Mouse (Mus musculus): ENCODE data around the gene Saal1. TPM values are rescaled to one million over a fixed set of nuclear protein-coding genes. Genes with fewer than 3 reads are reported as not detected.
"Not testable (repeated sequence)": the region's sequence is repeated elsewhere in the genome, so short reads cannot be mapped to it uniquely, and the experiment has no call there.

The Saal1 gene
- polyA plus RNA-seq, 1 experiment = 14.4 TPM

GRCm38 (mm10) chr7:46665236-46665635, 45.2 kb downstream of the Saal1 start:
- Histone ChIP-seq H3K4me3 (ENCODE audit: control insufficient read depth, insufficient read depth, low read length) (no peak overlapping the region), H3K27me3 (ENCODE audit: control insufficient read depth, insufficient read depth, low read length) (no peaks in the 10 kb centered on the region; the same call in 1 of the 2 replicates), H3K36me3 (ENCODE audit: control insufficient read depth, insufficient read depth, low read length) (no peaks in the 10 kb centered on the region), H3K27ac (ENCODE audit: control insufficient read depth, insufficient read depth, low read length) (no peak overlapping the region), H3K4me1 (replicated peaks; ENCODE audit: control insufficient read depth, insufficient read depth, low read length) (no peaks in the 10 kb centered on the region)
- TF ChIP-seq POLR2A (IDR thresholded peaks at IDR 0.05; ENCODE audit: control insufficient read depth, extremely low read depth, insufficient read depth, low read length, poor library complexity) = no peak
- TF ChIP-seq CTCF (IDR thresholded peaks at IDR 0.05; ENCODE audit: borderline replicate concordance, control insufficient read depth, extremely low read depth, insufficient read depth, low read length, poor library complexity) = peak; percentile 36; the same call in 1 of the 2 replicates
- peak; percentile 21 for DNase-seq
- 26% methylated on average over 9 of the region's 9 CpGs for WGBS

- no peaks in the 10 kb centered on the region for H3K4me1 ChIP-seq (replicated peaks; ENCODE audit: control insufficient read depth, insufficient read depth, low read length)
- H3K27ac ChIP-seq (ENCODE audit: control insufficient read depth, insufficient read depth, low read length) = no peak overlapping the region
- no peak for DNase-seq
- H3K27me3 ChIP-seq (ENCODE audit: control insufficient read depth, insufficient read depth, low read length) = no peaks in the 10 kb centered on the region
- 74% methylated on average over 18 of the region's 18 CpGs for WGBS
- no peak overlapping the region for H3K4me3 ChIP-seq (ENCODE audit: control insufficient read depth, insufficient read depth, low read length)
- H3K36me3 ChIP-seq (ENCODE audit: control insufficient read depth, insufficient read depth, low read length) = no peaks in the 10 kb centered on the region
- no peak for TF ChIP-seq CTCF (IDR thresholded peaks at IDR 0.05; ENCODE audit: borderline replicate concordance, control insufficient read depth, extremely low read depth, insufficient read depth, low read length, poor library complexity)
- no peak for TF ChIP-seq POLR2A (IDR thresholded peaks at IDR 0.05; ENCODE audit: control insufficient read depth, extremely low read depth, insufficient read depth, low read length, poor library complexity)
These were observed 48.8 kb downstream of the Saal1 start for GRCm38 (mm10) chr7:46661591-46662090.

- no peak for DNase-seq
- Histone ChIP-seq H3K4me3 (ENCODE audit: control insufficient read depth, insufficient read depth, low read length) (no peak overlapping the region), H3K27ac (ENCODE audit: control insufficient read depth, insufficient read depth, low read length) (no peak overlapping the region), H3K36me3 (ENCODE audit: control insufficient read depth, insufficient read depth, low read length) (no peaks in the 10 kb centered on the region), H3K4me1 (replicated peaks; ENCODE audit: control insufficient read depth, insufficient read depth, low read length) (no peaks in the 10 kb centered on the region), H3K27me3 (ENCODE audit: control insufficient read depth, insufficient read depth, low read length) (no peaks in the 10 kb centered on the region)
- no peak for TF ChIP-seq CTCF (IDR thresholded peaks at IDR 0.05; ENCODE audit: borderline replicate concordance, control insufficient read depth, extremely low read depth, insufficient read depth, low read length, poor library complexity)
- TF ChIP-seq POLR2A (IDR thresholded peaks at IDR 0.05; ENCODE audit: control insufficient read depth, extremely low read depth, insufficient read depth, low read length, poor library complexity) = no peak
- 64% methylated on average over 2 of the region's 2 CpGs for WGBS
These were observed 58.2 kb downstream of the Saal1 start for GRCm38 (mm10) chr7:46652279-46652678.

- WGBS = 49% methylated on average over 5 of the region's 5 CpGs
- H3K27me3 ChIP-seq (ENCODE audit: control insufficient read depth, insufficient read depth, low read length) = not testable (repeated sequence)
These were observed 60.2 kb downstream of the Saal1 start for GRCm38 (mm10) chr7:46650231-46650630.

GRCm38 (mm10) chr7:46648431-46649140, 61.9 kb downstream of the Saal1 start:
- H3K4me3 ChIP-seq (ENCODE audit: control insufficient read depth, insufficient read depth, low read length) = no peak overlapping the region
- H3K27ac ChIP-seq (ENCODE audit: control insufficient read depth, insufficient read depth, low read length) = no peak overlapping the region
- no peaks in the 10 kb centered on the region for H3K27me3 ChIP-seq (ENCODE audit: control insufficient read depth, insufficient read depth, low read length)
- no peak for DNase-seq
- H3K36me3 ChIP-seq (ENCODE audit: control insufficient read depth, insufficient read depth, low read length) = no peaks in the 10 kb centered on the region
- no peaks in the 10 kb centered on the region for H3K4me1 ChIP-seq (replicated peaks; ENCODE audit: control insufficient read depth, insufficient read depth, low read length)
- WGBS = 79% methylated on average over 4 of the region's 4 CpGs
- no peak for TF ChIP-seq POLR2A (IDR thresholded peaks at IDR 0.05; ENCODE audit: control insufficient read depth, extremely low read depth, insufficient read depth, low read length, poor library complexity)
- TF ChIP-seq CTCF (IDR thresholded peaks at IDR 0.05; ENCODE audit: borderline replicate concordance, control insufficient read depth, extremely low read depth, insufficient read depth, low read length, poor library complexity) = no peak

More at GRCm38 (mm10) chr7:46650231-46650630, 60.2 kb downstream of the Saal1 start:
- not testable (repeated sequence) for H3K4me1 ChIP-seq (replicated peaks; ENCODE audit: control insufficient read depth, insufficient read depth, low read length); H3K27ac ChIP-seq (ENCODE audit: control insufficient read depth, insufficient read depth, low read length); DNase-seq; H3K4me3 ChIP-seq (ENCODE audit: control insufficient read depth, insufficient read depth, low read length); H3K36me3 ChIP-seq (ENCODE audit: control insufficient read depth, insufficient read depth, low read length)

GRCm38 (mm10) chr7:46643172-46643571, 67.3 kb downstream of the Saal1 start:
- no peak overlapping the region for H3K27ac ChIP-seq (ENCODE audit: control insufficient read depth, insufficient read depth, low read length)
- no peaks in the 10 kb centered on the region for H3K27me3 ChIP-seq (ENCODE audit: control insufficient read depth, insufficient read depth, low read length)
- WGBS = 85% methylated on average over 1 of the region's 1 CpGs
- no peak for TF ChIP-seq POLR2A (IDR thresholded peaks at IDR 0.05; ENCODE audit: control insufficient read depth, extremely low read depth, insufficient read depth, low read length, poor library complexity)
- no peak for TF ChIP-seq CTCF (IDR thresholded peaks at IDR 0.05; ENCODE audit: borderline replicate concordance, control insufficient read depth, extremely low read depth, insufficient read depth, low read length, poor library complexity)
- H3K4me1 ChIP-seq (replicated peaks; ENCODE audit: control insufficient read depth, insufficient read depth, low read length) = peaks cover 10% of the 10 kb centered on the region
- no peak overlapping the region for H3K4me3 ChIP-seq (ENCODE audit: control insufficient read depth, insufficient read depth, low read length)
- H3K36me3 ChIP-seq (ENCODE audit: control insufficient read depth, insufficient read depth, low read length) = no peaks in the 10 kb centered on the region
- DNase-seq = no peak

- DNase-seq = no peak
- 8% methylated on average over 17 of the region's 17 CpGs for WGBS
- H3K27me3 ChIP-seq (ENCODE audit: control insufficient read depth, insufficient read depth, low read length) = no peaks in the 10 kb centered on the region
- no peaks in the 10 kb centered on the region for H3K36me3 ChIP-seq (ENCODE audit: control insufficient read depth, insufficient read depth, low read length)
- peak overlapping the region; percentile 80 for H3K4me3 ChIP-seq (ENCODE audit: control insufficient read depth, insufficient read depth, low read length)
- no peak overlapping the region for H3K27ac ChIP-seq (ENCODE audit: control insufficient read depth, insufficient read depth, low read length)
- peaks cover 10% of the 10 kb centered on the region for H3K4me1 ChIP-seq (replicated peaks; ENCODE audit: control insufficient read depth, insufficient read depth, low read length)
- TF ChIP-seq POLR2A (IDR thresholded peaks at IDR 0.05; ENCODE audit: control insufficient read depth, extremely low read depth, insufficient read depth, low read length, poor library complexity) (no peak), CTCF (IDR thresholded peaks at IDR 0.05; ENCODE audit: borderline replicate concordance, control insufficient read depth, extremely low read depth, insufficient read depth, low read length, poor library complexity) (no peak)
These were observed 70.4 kb downstream of the Saal1 start for GRCm38 (mm10) chr7:46640062-46640461.
